Mouse (Mus musculus) limb, embryonic 15.5 days (tissue): Measurements from ENCODE around the gene Grifin. TPM values are rescaled to one million over a fixed set of nuclear protein-coding genes. Genes with fewer than 3 reads are reported as not detected.

ENCODE experiments used
- ATAC-seq: fragments of 200-750 bp; cut with Nextera tagmentation; 2 replicates; pipeline ENCODE4 v1.8.0; 2017; ENCODE audit warnings: low read depth, moderate TSS enrichment; ENCODE audit not compliant: insufficient number of reproducible peaks, low FRiP score, low TSS enrichment
- H3K27ac ChIP-seq: fragments of 300-500 bp; sonication (generic); 2 replicates; pipeline ENCODE4 v1.5.1; 2015; ENCODE audit warnings: moderate library complexity, mild to moderate bottlenecking, inconsistent platforms
- H3K27me3 ChIP-seq: fragments of 300-500 bp; sonication (generic); 2 replicates; pipeline ENCODE4 v1.6.1; 2015; ENCODE audit warnings: inconsistent platforms
- H3K36me3 ChIP-seq: fragments of 300-500 bp; sonication (generic); 2 replicates; pipeline ENCODE4 v1.6.1; 2015; ENCODE audit warnings: inconsistent platforms
- H3K4me1 ChIP-seq: fragments of 300-500 bp; sonication (generic); 2 replicates; pipeline ENCODE4 v1.6.1; 2015; ENCODE audit warnings: inconsistent platforms
- H3K4me2 ChIP-seq: fragments of 300-500 bp; sonication (generic); 2 replicates; pipeline ENCODE4 v1.6.1; 2015; ENCODE audit warnings: mild to moderate bottlenecking, inconsistent platforms
- H3K4me3 ChIP-seq: fragments of 300-500 bp; sonication (generic); 2 replicates; pipeline ENCODE4 v1.5.1; 2015; ENCODE audit warnings: mild to moderate bottlenecking, inconsistent platforms
- H3K9ac ChIP-seq: fragments of 300-500 bp; sonication (generic); 2 replicates; pipeline ENCODE4 v1.6.1; 2015; ENCODE audit warnings: inconsistent platforms
- H3K9me3 ChIP-seq: fragments of 300-500 bp; sonication (generic); 2 replicates; pipeline ENCODE4 v1.6.1; 2016; ENCODE audit warnings: inconsistent platforms
- WGBS: fragments of 180-500 bp; shearing (Covaris S2); methylation state at CpG from one replicate; pipeline ENCODE4 v1.1.7; 2015; 5-methylcytosine and 5-hydroxymethylcytosine counted together
- polyA plus RNA-seq: library from polyadenylated mRNA; unstranded; fragments of >200 nt; fragmentation: Nextera tagmentation; extraction: Ambion mirVana; gene quantifications from 2 replicates; pipeline ENCODE4 v1.2.1, GENCODE M21; 2015

Gene Grifin
- polyA plus RNA-seq, 1 experiment from 2014 or later: not detected

DNA sequence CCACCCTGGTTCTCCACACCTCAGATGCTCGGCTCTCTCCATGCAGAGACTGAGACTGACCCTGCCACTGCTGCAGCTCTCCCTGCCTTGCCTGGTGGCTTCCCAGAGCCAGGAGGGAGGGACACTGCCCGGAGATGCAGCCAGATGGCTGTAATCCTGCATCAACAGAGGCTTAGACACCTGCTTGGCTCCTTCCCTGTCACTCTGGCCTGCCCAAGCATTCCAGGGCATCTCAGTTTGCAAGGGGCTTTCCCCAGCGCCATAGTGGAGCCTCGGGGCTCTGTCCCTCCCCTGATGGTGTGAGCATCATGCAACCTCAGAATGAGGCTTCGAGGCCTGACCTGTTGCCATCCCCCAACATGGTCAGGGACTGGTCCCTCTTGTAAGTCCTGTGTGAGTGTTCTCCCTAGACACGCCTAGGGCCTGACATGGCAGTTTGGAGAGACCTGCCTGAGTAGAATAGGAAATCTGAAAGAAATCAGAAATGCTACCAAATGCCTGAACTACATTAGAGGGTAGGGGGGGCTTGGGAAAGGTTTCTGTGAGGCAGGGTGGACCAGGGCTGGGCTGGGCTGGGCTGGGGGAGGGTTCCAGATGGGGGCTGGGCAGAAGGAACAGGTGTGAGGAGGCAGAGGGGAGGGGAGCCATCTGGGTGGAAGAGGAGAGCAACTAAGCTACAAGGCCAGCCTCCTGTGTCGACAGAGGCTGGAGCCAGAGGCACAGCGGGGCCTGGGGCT, 18.3 kb upstream of the Grifin start:
- H3K36me3 ChIP-seq: no peaks in the 10 kb centered on the region
- H3K4me3 ChIP-seq: no peak overlapping the region
- WGBS: 35% methylated on average over 8 of the region's 8 CpGs
- no peak overlapping the region for H3K9ac ChIP-seq
- ATAC-seq: peak; percentile 49; the same call in 1 of the 2 replicates
- H3K4me1 ChIP-seq: peaks cover 46% of the 10 kb centered on the region
- peak overlapping the region; percentile 33 for H3K27ac ChIP-seq
- H3K9me3 ChIP-seq: no peaks in the 10 kb centered on the region
- no peaks in the 10 kb centered on the region for H3K27me3 ChIP-seq
- H3K4me2 ChIP-seq: no peak overlapping the region

DNA sequence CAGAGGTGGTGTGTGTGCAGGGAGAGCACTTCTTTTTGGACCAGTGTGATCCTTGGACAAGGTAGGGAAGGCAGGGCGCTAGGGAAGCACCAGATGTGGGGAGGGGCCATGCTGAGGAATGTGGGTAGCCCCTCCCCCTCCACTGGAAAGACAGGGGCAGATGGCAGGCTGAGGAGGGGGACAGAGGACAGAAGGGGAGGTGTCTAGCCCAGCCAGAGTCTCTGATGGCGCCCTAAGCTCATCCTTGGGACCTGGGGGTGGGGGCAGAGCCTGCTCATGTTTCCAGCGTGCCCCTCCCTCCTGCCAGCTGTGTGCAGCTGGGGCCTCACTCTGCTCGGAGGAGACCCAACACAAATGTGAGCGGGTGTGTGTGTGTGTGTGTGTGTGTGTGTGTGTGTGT, 16.7 kb upstream of the Grifin start:
- no peak overlapping the region for H3K4me3 ChIP-seq
- peak; percentile 49; the same call in 1 of the 2 replicates for ATAC-seq
- peak overlapping the region; percentile 14; the same call in 1 of the 2 replicates for H3K27ac ChIP-seq
- no peak overlapping the region for H3K9ac ChIP-seq
- H3K36me3 ChIP-seq: no peaks in the 10 kb centered on the region
- no peaks in the 10 kb centered on the region for H3K9me3 ChIP-seq
- peaks cover 46% of the 10 kb centered on the region for H3K4me1 ChIP-seq
- 0 out of 2 replicates have a peak overlapping the region, but pooled peaks have one; percentile 2 for H3K4me2 ChIP-seq
- 13% methylated on average over 5 of the region's 5 CpGs for WGBS
- H3K27me3 ChIP-seq: no peaks in the 10 kb centered on the region

DNA sequence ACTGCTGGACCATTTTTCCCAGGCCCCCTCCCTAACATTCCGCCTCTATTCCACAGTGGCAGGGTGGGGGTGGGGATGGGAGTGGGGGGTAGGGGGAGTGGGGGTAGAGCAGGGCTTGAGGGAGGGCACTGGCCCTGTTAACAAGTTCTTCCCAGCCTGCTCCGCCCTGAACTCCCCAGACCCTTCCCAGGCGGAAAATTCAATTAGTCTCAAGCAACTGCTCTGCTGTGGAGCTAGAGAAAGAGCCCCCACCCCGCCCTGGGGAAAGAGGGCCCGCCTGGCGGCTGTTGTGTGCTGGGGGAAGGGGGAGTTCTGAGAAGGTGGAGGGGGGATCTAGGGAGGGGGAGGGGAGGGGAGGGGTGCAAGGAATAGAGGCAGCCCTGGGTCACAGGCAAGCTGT, 14.9 kb upstream of the Grifin start:
- peaks cover 52% of the 10 kb centered on the region for H3K4me1 ChIP-seq
- H3K9me3 ChIP-seq: no peaks in the 10 kb centered on the region
- H3K4me2 ChIP-seq: no peak overlapping the region
- H3K9ac ChIP-seq: no peak overlapping the region
- peak overlapping the region; percentile 23 for H3K27ac ChIP-seq
- peak; percentile 18; the same call in 1 of the 2 replicates for ATAC-seq
- 22% methylated on average over 6 of the region's 6 CpGs for WGBS
- H3K36me3 ChIP-seq: no peaks in the 10 kb centered on the region
- H3K27me3 ChIP-seq: no peaks in the 10 kb centered on the region
- H3K4me3 ChIP-seq: no peak overlapping the region

DNA sequence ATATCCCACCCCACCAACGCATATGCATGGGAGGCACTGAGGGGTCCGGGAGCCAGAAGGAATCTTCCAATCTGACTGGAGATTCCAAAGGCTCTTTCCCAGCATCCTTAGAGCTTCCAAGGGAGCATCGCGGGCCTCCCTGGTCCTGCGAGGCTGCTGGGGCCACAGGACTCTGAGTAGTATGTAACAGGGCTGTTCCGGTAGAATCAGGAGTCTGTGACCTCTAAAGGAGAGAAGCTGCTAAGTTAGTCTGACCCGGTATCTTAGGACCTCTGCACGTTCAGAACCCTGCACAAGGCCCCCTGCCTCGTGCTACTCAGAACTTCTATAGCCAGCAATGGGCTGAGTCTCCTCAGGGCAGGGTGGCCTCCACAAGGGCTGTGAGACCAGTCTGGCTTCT, 14.3 kb upstream of the Grifin start:
- peaks cover 52% of the 10 kb centered on the region for H3K4me1 ChIP-seq
- H3K36me3 ChIP-seq: no peaks in the 10 kb centered on the region
- H3K4me3 ChIP-seq: no peak overlapping the region
- no peaks in the 10 kb centered on the region for H3K9me3 ChIP-seq
- H3K9ac ChIP-seq: no peak overlapping the region
- H3K27ac ChIP-seq: peak overlapping the region; percentile 23
- no peak for ATAC-seq
- no peak overlapping the region for H3K4me2 ChIP-seq
- no peaks in the 10 kb centered on the region for H3K27me3 ChIP-seq
- 41% methylated on average over 9 of the region's 9 CpGs for WGBS

DNA sequence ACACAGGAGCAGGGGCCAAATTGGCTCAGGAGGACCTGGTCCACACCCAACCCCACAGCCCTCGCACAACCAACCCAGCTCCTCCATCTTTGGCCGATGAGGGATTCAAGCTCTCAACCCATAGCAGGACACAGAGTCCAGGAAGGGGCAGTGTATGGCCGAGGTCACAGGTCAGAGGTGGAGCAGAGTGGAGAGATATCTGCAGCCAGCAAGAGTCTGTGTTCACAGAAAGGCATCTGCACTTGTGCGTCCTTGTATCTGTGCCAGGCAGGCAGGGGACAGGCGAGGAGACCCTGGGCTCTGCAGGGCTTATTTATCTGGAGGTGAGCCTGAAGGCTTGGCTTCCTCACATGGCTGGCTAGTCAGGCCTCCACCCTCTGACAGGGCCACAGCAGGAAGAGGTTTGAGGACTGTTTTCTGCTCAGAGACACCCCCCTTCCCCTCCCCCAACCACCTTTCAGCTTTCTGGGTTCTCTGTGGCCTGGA, 10.6 kb upstream of the Grifin start:
- H3K4me2 ChIP-seq: no peak overlapping the region
- no peak overlapping the region for H3K4me3 ChIP-seq
- no peaks in the 10 kb centered on the region for H3K27me3 ChIP-seq
- H3K4me1 ChIP-seq: peaks cover 36% of the 10 kb centered on the region
- 63% methylated on average over 5 of the region's 5 CpGs for WGBS
- no peaks in the 10 kb centered on the region for H3K36me3 ChIP-seq
- ATAC-seq: no peak
- no peaks in the 10 kb centered on the region for H3K9me3 ChIP-seq
- peak overlapping the region; percentile 43 for H3K27ac ChIP-seq
- no peak overlapping the region for H3K9ac ChIP-seq

DNA sequence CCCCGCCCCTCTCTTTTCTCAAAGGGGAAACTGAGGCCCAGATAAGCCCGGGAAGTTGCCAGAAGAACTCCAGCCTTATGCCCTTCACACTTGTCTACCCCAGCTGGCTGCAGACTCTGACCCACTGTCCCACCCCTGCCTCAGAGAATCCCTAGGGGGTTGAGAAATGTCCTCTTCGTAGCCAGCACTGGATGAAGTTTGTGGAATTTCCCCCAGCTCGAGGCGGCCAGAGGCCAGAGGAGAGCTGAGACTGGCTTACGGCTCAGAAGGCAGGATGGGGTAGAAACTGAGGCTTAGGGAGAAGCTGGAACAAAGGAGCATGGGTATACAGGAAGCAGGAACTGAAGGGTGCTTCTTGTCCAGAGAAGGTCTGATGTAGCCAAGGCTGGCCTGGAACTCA, 7.7 kb upstream of the Grifin start:
- no peak overlapping the region for H3K4me2 ChIP-seq
- H3K9me3 ChIP-seq: no peaks in the 10 kb centered on the region
- WGBS: 55% methylated on average over 6 of the region's 6 CpGs
- ATAC-seq: no peak
- no peak overlapping the region for H3K27ac ChIP-seq
- H3K36me3 ChIP-seq: no peaks in the 10 kb centered on the region
- no peak overlapping the region for H3K9ac ChIP-seq
- peaks cover 33% of the 10 kb centered on the region for H3K4me1 ChIP-seq
- no peaks in the 10 kb centered on the region for H3K27me3 ChIP-seq
- H3K4me3 ChIP-seq: no peak overlapping the region

DNA sequence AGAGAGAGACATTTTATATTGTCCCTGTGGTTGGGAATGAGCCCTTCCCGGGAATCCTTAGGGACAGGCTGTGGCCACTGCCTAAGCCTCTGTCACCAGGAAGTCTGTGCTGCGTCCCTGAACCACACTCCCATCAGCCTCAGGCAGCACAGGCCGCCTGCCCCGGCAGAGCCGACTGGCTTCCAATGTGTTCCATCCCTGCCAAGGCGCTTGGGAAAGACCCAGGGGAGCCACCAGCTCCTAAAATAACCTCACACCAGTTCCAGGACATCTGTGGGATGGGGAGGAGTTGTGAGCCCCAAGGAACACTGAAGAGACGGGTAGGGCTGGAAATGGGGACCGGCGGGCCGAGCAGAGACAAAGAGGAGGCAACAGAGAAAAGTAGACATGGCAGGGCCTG, 6.8 kb upstream of the Grifin start:
- Histone ChIP-seq H3K27ac (peak overlapping the region; percentile 13; the same call in 1 of the 2 replicates), H3K4me3 (no peak overlapping the region), H3K4me1 (peaks cover 41% of the 10 kb centered on the region), H3K9ac (no peak overlapping the region), H3K9me3 (no peaks in the 10 kb centered on the region), H3K36me3 (no peaks in the 10 kb centered on the region), H3K27me3 (no peaks in the 10 kb centered on the region), H3K4me2 (no peak overlapping the region)
- ATAC-seq: no peak
- 42% methylated on average over 10 of the region's 10 CpGs for WGBS

DNA sequence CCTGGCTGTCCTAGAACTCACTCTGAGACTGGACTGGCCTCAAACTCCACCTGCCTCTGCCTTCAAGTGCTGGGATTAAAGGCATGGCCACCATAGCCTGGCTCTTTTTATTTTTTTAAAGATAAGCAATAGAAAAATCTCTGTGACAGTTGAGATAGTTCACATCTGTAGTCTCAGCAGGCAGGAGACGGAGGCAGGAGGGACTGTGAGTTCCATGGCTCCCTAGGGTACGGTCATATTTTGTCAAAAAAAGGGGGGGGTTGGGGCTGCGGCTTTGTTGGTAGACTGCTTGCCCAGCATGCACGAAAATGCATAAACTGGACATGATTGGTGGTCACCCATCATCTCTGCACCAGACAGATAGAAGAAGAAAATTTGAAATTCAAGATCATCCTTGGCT, 6.3 kb upstream of the Grifin start:
- Histone ChIP-seq H3K27ac (no peak overlapping the region), H3K36me3 (no peaks in the 10 kb centered on the region), H3K4me2 (no peak overlapping the region), H3K4me1 (peaks cover 43% of the 10 kb centered on the region), H3K9me3 (no peaks in the 10 kb centered on the region), H3K27me3 (no peaks in the 10 kb centered on the region), H3K9ac (no peak overlapping the region), H3K4me3 (no peak overlapping the region)
- 64% methylated on average over 4 of the region's 4 CpGs for WGBS
- ATAC-seq: no peak

DNA sequence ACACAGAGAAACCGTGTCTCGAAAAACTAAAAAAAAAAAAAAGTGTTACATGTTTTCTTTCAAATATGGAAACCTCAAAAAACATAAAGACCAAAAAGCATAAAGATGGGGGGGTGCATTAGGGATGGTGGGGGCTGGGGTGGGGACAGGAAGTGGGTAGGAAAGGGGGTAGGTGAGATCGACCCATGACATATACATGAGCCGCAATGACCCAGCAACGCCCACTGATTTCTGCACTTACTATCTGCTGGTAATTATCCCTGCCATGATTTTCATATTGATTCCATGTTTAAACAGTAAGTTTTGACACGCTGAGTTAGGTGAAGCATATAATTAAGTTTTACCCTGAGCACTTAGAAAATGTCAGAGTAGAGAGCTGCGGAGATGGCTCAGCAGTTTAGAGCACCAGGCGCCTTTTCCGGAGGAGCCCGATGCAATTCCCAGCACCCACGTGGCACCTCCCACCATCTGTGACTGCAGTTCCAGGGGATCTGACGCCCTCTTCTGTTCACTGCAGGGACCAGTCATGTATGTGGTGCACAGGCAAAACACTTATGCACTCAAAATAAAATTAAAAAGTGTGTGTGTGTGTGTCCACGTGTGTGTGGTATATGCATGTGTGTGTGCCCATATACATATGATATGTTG, 5.5 kb upstream of the Grifin start:
- Histone ChIP-seq H3K4me3 (no peak overlapping the region), H3K27me3 (no peaks in the 10 kb centered on the region), H3K27ac (no peak overlapping the region), H3K4me1 (peaks cover 49% of the 10 kb centered on the region), H3K36me3 (no peaks in the 10 kb centered on the region), H3K9ac (no peak overlapping the region), H3K4me2 (no peak overlapping the region), H3K9me3 (no peaks in the 10 kb centered on the region)
- ATAC-seq: no peak
- WGBS: 84% methylated on average over 13 of the region's 13 CpGs

DNA sequence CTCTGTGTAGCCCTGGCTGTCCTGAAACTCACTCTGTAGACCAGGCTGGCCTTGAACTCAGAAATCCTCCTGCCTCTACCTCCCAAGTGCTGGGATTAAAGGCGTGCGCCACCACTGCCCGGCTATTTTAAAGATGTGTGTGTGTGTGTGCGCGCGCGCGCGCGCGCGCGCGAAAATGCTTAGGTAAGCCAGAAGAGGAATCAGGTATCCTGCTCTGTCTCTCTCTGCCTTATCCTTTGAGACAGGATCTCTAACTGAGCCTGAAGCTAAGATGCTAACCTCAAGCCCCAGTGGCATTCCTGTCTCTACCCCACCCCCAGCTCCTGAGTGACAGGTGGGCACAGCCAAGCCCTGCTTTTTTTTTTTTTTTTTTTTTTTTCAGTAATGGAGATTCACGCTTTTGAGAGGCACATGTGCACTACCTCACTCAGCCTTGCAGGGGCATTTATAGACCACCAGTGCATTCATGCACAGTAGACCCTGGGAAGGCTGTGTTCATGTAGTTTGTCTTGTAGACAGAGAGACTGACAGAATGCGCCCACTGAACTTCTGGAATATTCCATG, 4.2 kb upstream of the Grifin start:
- Histone ChIP-seq H3K36me3 (no peaks in the 10 kb centered on the region), H3K9ac (no peak overlapping the region), H3K27me3 (no peaks in the 10 kb centered on the region), H3K27ac (no peak overlapping the region), H3K9me3 (no peaks in the 10 kb centered on the region), H3K4me1 (peaks cover 57% of the 10 kb centered on the region), H3K4me3 (no peak overlapping the region), H3K4me2 (no peak overlapping the region)
- WGBS: 75% methylated on average over 16 of the region's 16 CpGs
- no peak for ATAC-seq

DNA sequence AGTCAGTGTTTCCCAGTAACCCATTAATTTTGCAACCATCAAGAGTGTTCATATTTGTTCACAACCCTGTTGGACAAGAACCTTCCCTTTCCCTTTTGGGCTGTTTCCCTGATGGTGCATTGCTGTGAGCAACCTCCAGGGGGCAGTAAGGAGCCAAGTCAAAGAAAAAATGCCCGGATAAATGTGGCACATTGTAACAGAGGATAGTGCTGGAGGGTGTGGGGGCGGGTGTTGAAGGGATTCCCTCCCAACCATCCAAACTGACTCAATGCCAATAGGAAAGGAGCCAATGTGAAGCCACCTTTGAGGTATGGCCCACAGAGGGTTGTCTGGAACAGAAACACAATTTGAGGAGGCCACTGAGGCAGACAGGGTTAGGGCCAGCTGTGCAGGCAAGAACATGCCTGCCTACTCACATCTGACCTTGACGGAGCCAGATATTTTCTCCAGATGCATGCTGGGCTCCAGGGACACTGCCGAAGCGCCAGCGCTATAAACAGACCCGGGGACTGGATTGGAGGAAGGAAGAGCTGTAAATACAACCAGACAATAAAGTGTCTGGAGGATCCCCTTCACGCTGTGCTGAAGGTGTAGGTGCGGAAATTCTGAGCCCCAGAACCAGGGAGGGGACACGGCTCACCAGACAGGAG, 3.6 kb upstream of the Grifin start:
- no peak overlapping the region for H3K4me3 ChIP-seq
- peak overlapping the region; percentile 57; the same call in 1 of the 2 replicates for H3K27ac ChIP-seq
- H3K36me3 ChIP-seq: no peaks in the 10 kb centered on the region
- H3K4me1 ChIP-seq: peaks cover 60% of the 10 kb centered on the region
- ATAC-seq: no peak
- 14% methylated on average over 10 of the region's 10 CpGs for WGBS
- H3K4me2 ChIP-seq: 0 out of 2 replicates have a peak overlapping the region, but pooled peaks have one; percentile 7
- H3K27me3 ChIP-seq: no peaks in the 10 kb centered on the region
- H3K9ac ChIP-seq: no peak overlapping the region
- no peaks in the 10 kb centered on the region for H3K9me3 ChIP-seq
